Mouse (Mus musculus) limb, embryonic 15.5 days (tissue): ENCODE data around the gene Cd180. TPM values are rescaled to one million over a fixed set of nuclear protein-coding genes. Genes with fewer than 3 reads are reported as not detected.

Experiments used
- ATAC-seq: fragments of 200-750 bp; cut with Nextera tagmentation; 2 replicates; pipeline ENCODE4 v1.8.0; 2017; ENCODE audit warnings: low read depth, moderate TSS enrichment; ENCODE audit not compliant: insufficient number of reproducible peaks, low FRiP score, low TSS enrichment
- H3K27ac ChIP-seq: fragments of 300-500 bp; sonication (generic); 2 replicates; pipeline ENCODE4 v1.5.1; 2015; ENCODE audit warnings: moderate library complexity, mild to moderate bottlenecking, inconsistent platforms
- H3K27me3 ChIP-seq: fragments of 300-500 bp; sonication (generic); 2 replicates; pipeline ENCODE4 v1.6.1; 2015; ENCODE audit warnings: inconsistent platforms
- H3K36me3 ChIP-seq: fragments of 300-500 bp; sonication (generic); 2 replicates; pipeline ENCODE4 v1.6.1; 2015; ENCODE audit warnings: inconsistent platforms
- H3K4me1 ChIP-seq: fragments of 300-500 bp; sonication (generic); 2 replicates; pipeline ENCODE4 v1.6.1; 2015; ENCODE audit warnings: inconsistent platforms
- H3K4me2 ChIP-seq: fragments of 300-500 bp; sonication (generic); 2 replicates; pipeline ENCODE4 v1.6.1; 2015; ENCODE audit warnings: mild to moderate bottlenecking, inconsistent platforms
- H3K4me3 ChIP-seq: fragments of 300-500 bp; sonication (generic); 2 replicates; pipeline ENCODE4 v1.5.1; 2015; ENCODE audit warnings: mild to moderate bottlenecking, inconsistent platforms
- H3K9ac ChIP-seq: fragments of 300-500 bp; sonication (generic); 2 replicates; pipeline ENCODE4 v1.6.1; 2015; ENCODE audit warnings: inconsistent platforms
- H3K9me3 ChIP-seq: fragments of 300-500 bp; sonication (generic); 2 replicates; pipeline ENCODE4 v1.6.1; 2016; ENCODE audit warnings: inconsistent platforms
- WGBS: fragments of 180-500 bp; shearing (Covaris S2); methylation state at CpG from one replicate; pipeline ENCODE4 v1.1.7; 2015; 5-methylcytosine and 5-hydroxymethylcytosine counted together
- polyA plus RNA-seq: library from polyadenylated mRNA; unstranded; fragments of >200 nt; fragmentation: Nextera tagmentation; extraction: Ambion mirVana; gene quantifications from 2 replicates; pipeline ENCODE4 v1.2.1, GENCODE M21; 2015

The Cd180 gene
- polyA plus RNA-seq, 1 experiment from 2014 or later = 0.46 TPM

GRCm38 (mm10) chr13:102768512-102768911 lies 75.2 kb downstream of the Cd180 start:
- H3K9ac ChIP-seq = no peak overlapping the region
- H3K4me3 ChIP-seq = no peak overlapping the region
- no peak for ATAC-seq
- 66% methylated on average over 11 of the region's 11 CpGs for WGBS
- no peak overlapping the region for H3K27ac ChIP-seq
- H3K4me2 ChIP-seq = no peak overlapping the region
- peaks cover 10% of the 10 kb centered on the region; the same call in 1 of the 2 replicates for H3K36me3 ChIP-seq
- H3K9me3 ChIP-seq = no peaks in the 10 kb centered on the region
- no peaks in the 10 kb centered on the region for H3K27me3 ChIP-seq
- no peaks in the 10 kb centered on the region for H3K4me1 ChIP-seq

GRCm38 (mm10) chr13:102770194-102770593 lies 76.8 kb downstream of the Cd180 start:
- ATAC-seq = no peak
- no peak overlapping the region for H3K4me3 ChIP-seq
- WGBS = 38% methylated on average over 8 of the region's 8 CpGs
- no peaks in the 10 kb centered on the region for H3K4me1 ChIP-seq
- no peaks in the 10 kb centered on the region for H3K9me3 ChIP-seq
- H3K4me2 ChIP-seq = no peak overlapping the region
- no peak overlapping the region for H3K9ac ChIP-seq
- no peak overlapping the region for H3K27ac ChIP-seq
- peaks cover 6% of the 10 kb centered on the region; the same call in 1 of the 2 replicates for H3K36me3 ChIP-seq
- no peaks in the 10 kb centered on the region for H3K27me3 ChIP-seq

DNA sequence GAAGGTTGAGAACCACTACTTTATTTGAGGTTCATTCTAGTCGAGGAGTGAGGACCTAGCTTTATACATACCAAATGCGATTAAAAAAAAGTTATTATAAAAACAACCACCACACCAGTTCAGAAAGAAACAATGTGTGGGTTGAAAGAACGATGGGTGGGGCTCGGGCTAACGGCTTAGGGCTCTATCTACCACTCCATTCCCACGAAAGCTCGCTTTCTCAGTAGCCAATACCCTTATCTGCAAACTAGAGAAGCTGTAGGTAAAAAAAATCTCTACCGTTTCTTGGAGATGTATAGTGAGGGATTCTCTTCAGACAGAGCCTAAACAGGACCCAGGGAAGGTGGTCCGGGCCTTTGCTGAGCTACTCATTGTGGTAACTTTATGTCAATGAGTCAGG lies 79.8 kb downstream of the Cd180 start:
- WGBS = 87% methylated on average over 9 of the region's 9 CpGs
- no peak for ATAC-seq

DNA sequence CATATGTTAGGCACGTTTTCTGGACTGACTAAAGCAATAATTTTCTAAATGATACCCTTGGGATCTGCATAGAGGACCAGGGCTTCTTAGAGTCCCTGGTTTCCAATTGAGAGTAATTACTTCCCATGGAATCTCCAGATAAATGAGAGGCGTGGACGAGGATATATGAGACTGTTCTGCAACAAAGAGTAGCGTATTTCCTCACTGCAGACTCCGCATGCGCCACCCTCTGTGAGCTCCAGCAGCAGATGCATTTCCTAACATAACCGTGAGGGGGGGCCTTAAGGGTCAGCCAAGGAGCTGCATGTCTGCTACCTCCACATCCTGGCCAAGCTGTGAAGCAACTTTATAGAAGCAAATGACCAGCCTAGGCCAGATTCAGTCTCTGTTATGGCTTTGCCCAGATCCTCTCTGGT lies 81.4 kb downstream of the Cd180 start:
- Histone ChIP-seq H3K36me3 (peaks cover 18% of the 10 kb centered on the region), H3K4me2 (no peak overlapping the region), H3K9me3 (no peaks in the 10 kb centered on the region), H3K4me1 (no peaks in the 10 kb centered on the region), H3K9ac (no peak overlapping the region), H3K27ac (no peak overlapping the region), H3K27me3 (no peaks in the 10 kb centered on the region), H3K4me3 (no peak overlapping the region)
- 39% methylated on average over 7 of the region's 7 CpGs for WGBS
- no peak for ATAC-seq

More for the DNA sequence above, 79.8 kb downstream of the Cd180 start:
- no peaks in the 10 kb centered on the region for H3K4me1 ChIP-seq
- no peaks in the 10 kb centered on the region for H3K27me3 ChIP-seq
- H3K9me3 ChIP-seq = no peaks in the 10 kb centered on the region
- no peak overlapping the region for H3K9ac ChIP-seq
- peaks cover 17% of the 10 kb centered on the region for H3K36me3 ChIP-seq
- no peak overlapping the region for H3K27ac ChIP-seq
- no peak overlapping the region for H3K4me2 ChIP-seq
- no peak overlapping the region for H3K4me3 ChIP-seq

DNA sequence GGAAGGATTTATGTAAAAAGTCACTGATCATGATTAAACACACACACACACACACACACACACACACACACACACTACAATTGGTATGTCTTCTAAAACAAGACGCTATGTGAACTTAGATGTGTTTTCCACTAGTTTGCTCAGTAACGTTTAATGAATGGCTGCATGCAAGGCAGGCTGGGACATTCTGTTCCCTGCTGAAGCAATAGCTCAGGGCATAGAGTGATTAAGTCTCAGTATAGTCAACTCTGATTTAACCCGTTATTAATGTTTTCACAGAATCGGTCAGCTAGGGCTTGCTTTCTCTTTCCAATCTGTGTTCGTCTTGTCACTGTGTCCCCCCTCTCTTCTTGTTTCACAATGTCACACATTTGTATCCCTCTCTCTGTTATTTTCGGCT lies 82.1 kb downstream of the Cd180 start:
- H3K27me3 ChIP-seq = no peaks in the 10 kb centered on the region
- peaks cover 18% of the 10 kb centered on the region for H3K36me3 ChIP-seq
- H3K27ac ChIP-seq = no peak overlapping the region
- H3K4me3 ChIP-seq = no peak overlapping the region
- H3K4me1 ChIP-seq = no peaks in the 10 kb centered on the region
- H3K9ac ChIP-seq = no peak overlapping the region
- no peak for ATAC-seq
- no peak overlapping the region for H3K4me2 ChIP-seq
- no peaks in the 10 kb centered on the region for H3K9me3 ChIP-seq
- 74% methylated on average over 6 of the region's 6 CpGs for WGBS

GRCm38 (mm10) chr13:102778859-102779258 lies 85.5 kb downstream of the Cd180 start:
- H3K36me3 ChIP-seq = peaks cover 17% of the 10 kb centered on the region
- no peak overlapping the region for H3K27ac ChIP-seq
- WGBS = 92% methylated on average over 3 of the region's 3 CpGs
- no peak overlapping the region for H3K4me2 ChIP-seq
- no peaks in the 10 kb centered on the region for H3K4me1 ChIP-seq
- H3K4me3 ChIP-seq = no peak overlapping the region
- no peak for ATAC-seq
- H3K27me3 ChIP-seq = no peaks in the 10 kb centered on the region
- H3K9ac ChIP-seq = no peak overlapping the region
- no peaks in the 10 kb centered on the region for H3K9me3 ChIP-seq

GRCm38 (mm10) chr13:102779275-102779674 lies 85.9 kb downstream of the Cd180 start:
- Histone ChIP-seq H3K9ac (no peak overlapping the region), H3K4me3 (no peak overlapping the region), H3K27me3 (no peaks in the 10 kb centered on the region), H3K27ac (no peak overlapping the region), H3K4me1 (no peaks in the 10 kb centered on the region), H3K36me3 (peaks cover 13% of the 10 kb centered on the region), H3K9me3 (no peaks in the 10 kb centered on the region), H3K4me2 (no peak overlapping the region)
- 86% methylated on average over 3 of the region's 3 CpGs for WGBS
- ATAC-seq = no peak

DNA sequence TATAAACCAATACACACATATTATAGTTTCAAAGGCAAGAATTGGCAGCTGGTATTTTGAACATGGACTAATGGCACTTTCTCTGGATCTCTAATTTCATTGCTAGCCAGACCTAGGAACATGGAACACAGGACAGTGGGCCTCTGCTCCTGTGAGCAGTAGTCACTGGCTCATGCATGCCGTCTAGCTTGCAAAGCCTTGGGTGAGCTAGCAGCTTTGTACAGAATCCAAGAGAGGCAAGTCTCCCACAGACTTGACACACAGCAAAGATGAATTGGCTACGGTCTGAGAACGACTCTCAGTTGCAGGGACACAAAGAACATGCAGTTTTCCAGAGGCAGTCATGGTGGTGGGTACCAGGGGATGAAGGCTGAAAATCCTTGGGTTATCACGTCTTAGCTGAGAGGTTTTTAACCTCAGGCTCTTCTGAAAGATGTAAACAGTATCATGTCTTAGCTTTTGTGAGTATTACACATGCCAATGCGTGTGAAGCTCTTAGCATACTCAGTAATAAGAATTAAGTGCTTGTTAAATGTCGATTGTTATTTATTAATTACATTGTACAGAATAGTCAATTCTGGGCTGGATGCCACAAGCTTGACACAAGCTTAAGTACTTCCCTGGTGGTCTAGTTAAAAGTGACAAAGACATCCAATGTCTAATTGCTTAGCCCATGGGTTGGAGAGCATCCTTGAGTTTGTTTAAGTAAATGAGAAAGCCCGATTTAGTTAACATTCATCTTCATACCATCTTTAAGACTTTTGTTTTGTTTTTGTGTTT lies 90.4 kb downstream of the Cd180 start:
- no peak for ATAC-seq
- Histone ChIP-seq H3K27ac (no peak overlapping the region), H3K4me2 (no peak overlapping the region), H3K4me1 (no peaks in the 10 kb centered on the region), H3K36me3 (peaks cover 7% of the 10 kb centered on the region; the same call in 1 of the 2 replicates), H3K9ac (no peak overlapping the region), H3K9me3 (no peaks in the 10 kb centered on the region), H3K4me3 (no peak overlapping the region), H3K27me3 (no peaks in the 10 kb centered on the region)
- 83% methylated on average over 7 of the region's 7 CpGs for WGBS

GRCm38 (mm10) chr13:102786666-102787230 lies 93.4 kb downstream of the Cd180 start:
- Histone ChIP-seq H3K36me3 (peaks cover 10% of the 10 kb centered on the region; the same call in 1 of the 2 replicates), H3K9ac (no peak overlapping the region), H3K4me1 (no peaks in the 10 kb centered on the region), H3K27ac (no peak overlapping the region), H3K9me3 (no peaks in the 10 kb centered on the region), H3K27me3 (no peaks in the 10 kb centered on the region), H3K4me2 (no peak overlapping the region), H3K4me3 (no peak overlapping the region)
- 87% methylated on average over 10 of the region's 10 CpGs for WGBS
- no peak for ATAC-seq
